Mouse (Mus musculus) brain, embryonic 14.5 days (tissue): Measurements from ENCODE around the gene Itgb2.

ENCODE experiments used
- CTCF ChIP-seq: fragments of 200-500 bp; IDR thresholded peaks from 2 replicates; pipeline ENCODE4 v1.5.1; 2012; ENCODE audit warnings: inconsistent platforms, mild to moderate bottlenecking, moderate library complexity, borderline replicate concordance; ENCODE audit not compliant: insufficient read depth, insufficient read length; ENCODE audit errors: extremely low read depth
- POLR2A ChIP-seq: fragments of 200-500 bp; IDR thresholded peaks from 2 replicates; pipeline ENCODE4 v1.6.1; 2012; ENCODE audit warnings: mild to moderate bottlenecking, inconsistent platforms, borderline replicate concordance; ENCODE audit not compliant: poor library complexity, insufficient read depth, insufficient read length, severe bottlenecking; ENCODE audit errors: extremely low read depth

DNA sequence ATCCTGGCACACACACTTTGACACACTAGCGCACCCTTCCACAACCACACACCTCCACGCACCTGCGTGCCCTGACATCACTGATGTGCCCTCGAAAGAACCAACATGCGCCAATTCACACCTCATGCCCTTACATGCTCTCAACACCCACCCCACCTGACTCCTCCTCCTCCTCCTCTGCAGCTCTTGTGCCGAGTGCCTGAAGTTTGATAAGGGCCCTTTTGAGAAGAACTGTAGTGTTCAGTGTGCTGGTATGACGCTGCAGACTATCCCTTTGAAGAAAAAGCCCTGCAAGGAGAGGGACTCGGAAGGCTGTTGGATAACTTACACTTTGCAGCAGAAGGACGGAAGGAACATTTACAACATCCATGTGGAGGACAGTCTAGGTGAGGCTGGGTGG is 30.8 kb downstream of the Itgb2 start:
- TF ChIP-seq CTCF: no peak
- no peak for TF ChIP-seq POLR2A
